Mouse (Mus musculus) myocyte (in vitro differentiated cells): ENCODE data around the gene 4931406P16Rik.

ENCODE experiments used
- CEBPB ChIP-seq: IDR thresholded peaks from 2 replicates; pipeline ENCODE4 v1.6.1; 2011; ENCODE audit warnings: mild to moderate bottlenecking, moderate library complexity; ENCODE audit not compliant: poor library complexity, insufficient read depth, severe bottlenecking
- E2F4 ChIP-seq: IDR thresholded peaks from one replicate; pipeline ENCODE4 v1.6.1; 2011; ENCODE audit warnings: mild to moderate bottlenecking, control low read depth, moderate library complexity; ENCODE audit not compliant: insufficient read depth
- MAX ChIP-seq: IDR thresholded peaks from one replicate; pipeline ENCODE4 v1.6.1; 2011; ENCODE audit warnings: low read depth, mild to moderate bottlenecking, control low read depth
- MYOD1 ChIP-seq, 3 experiments: IDR thresholded peaks; one replicate each; pipeline ENCODE4 v1.6.1; 2011; ENCODE audit warnings: control low read depth in 2 of 3, low read depth in 2 of 3, mild to moderate bottlenecking in 2 of 3, moderate library complexity in 1 of 3; ENCODE audit not compliant: insufficient read length in 2 of 3, control insufficient read depth in 1 of 3
- MYOG ChIP-seq, 3 experiments: IDR thresholded peaks; one replicate each; pipeline ENCODE4 v1.6.1; 2011; ENCODE audit warnings: control low read depth in 2 of 3, low read depth in 2 of 3, mild to moderate bottlenecking in 2 of 3; ENCODE audit not compliant: insufficient read length in 2 of 3, control insufficient read depth in 1 of 3, insufficient read depth in 1 of 3
- POLR2A ChIP-seq: IDR thresholded peaks from one replicate; pipeline ENCODE4 v1.6.1; 2011; ENCODE audit warnings: low read depth, mild to moderate bottlenecking, control low read depth, moderate library complexity; ENCODE audit not compliant: insufficient read length
- POLR2AphosphoS2 ChIP-seq: IDR thresholded peaks from one replicate; pipeline ENCODE4 v1.6.1; 2011; ENCODE audit warnings: low read depth, control low read depth; ENCODE audit not compliant: insufficient read length
- REST ChIP-seq: IDR thresholded peaks from one replicate; pipeline ENCODE4 v1.6.1; 2011; ENCODE audit warnings: mild to moderate bottlenecking, control low read depth, moderate library complexity; ENCODE audit not compliant: insufficient read depth, insufficient read length
- SRF ChIP-seq: IDR thresholded peaks from one replicate; pipeline ENCODE4 v1.6.1; 2011; ENCODE audit warnings: low read depth; ENCODE audit not compliant: control insufficient read depth, insufficient read length
- TCF12 ChIP-seq: IDR thresholded peaks from one replicate; pipeline ENCODE4 v1.6.1; 2011; ENCODE audit warnings: mild to moderate bottlenecking, control low read depth; ENCODE audit not compliant: poor library complexity, insufficient read depth, severe bottlenecking
- USF1 ChIP-seq: IDR thresholded peaks from one replicate; pipeline ENCODE4 v1.6.1; 2011; ENCODE audit warnings: low read depth, mild to moderate bottlenecking, control low read depth, moderate library complexity

DNA sequence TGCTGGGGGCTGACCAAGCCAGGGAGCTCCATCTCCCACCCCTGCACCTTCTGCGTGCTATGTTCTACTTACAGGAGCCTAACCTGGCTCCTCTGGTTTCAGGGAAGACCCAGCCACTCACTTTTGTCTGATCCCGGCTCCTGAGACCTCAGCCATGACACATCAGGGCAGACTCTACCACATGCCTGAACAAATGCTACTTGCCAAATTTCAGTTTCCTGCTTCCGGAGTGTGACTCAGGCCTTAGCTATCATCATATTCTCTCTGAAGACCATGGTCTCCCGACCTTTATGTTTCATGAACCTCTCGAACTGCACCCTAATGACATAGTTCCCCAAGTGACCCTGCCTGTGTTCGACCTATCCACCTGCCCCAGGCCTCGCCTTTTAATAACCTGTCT, 100.1 kb downstream of the 4931406P16Rik start:
- TF ChIP-seq POLR2AphosphoS2 (no peak), POLR2A (no peak), REST (no peak), MAX (no peak), E2F4 (no peak), TCF12 (no peak), MYOD1 (IDR thresholded peaks at IDR 0.05; ENCODE audit: control insufficient read depth in 1 of 3, insufficient read length in 2 of 3, low read depth in 2 of 3) (no peak), USF1 (no peak), SRF (no peak), CEBPB (no peak), MYOG (IDR thresholded peaks at IDR 0.05; ENCODE audit: control insufficient read depth in 1 of 3, insufficient read depth in 1 of 3, insufficient read length in 2 of 3, low read depth in 2 of 3) (no peak)
